Mouse (Mus musculus) spleen, postnatal 10 days (tissue): Measurements from ENCODE around the gene Zfp629.

ENCODE experiments used
- DNase-seq, 2 experiments: peaks; one replicate each; pipeline ENCODE4 v3.0.0; 2021 to 2022; ENCODE audit warnings: low spot score in 2 of 2

Zfp629 gene

GRCm38 (mm10) chr7:127614511-127614890 is 1.1 kb downstream of the Zfp629 start:
- DNase-seq, result no peak

GRCm38 (mm10) chr7:127614091-127614490 is 1.5 kb downstream of the Zfp629 start:
- DNase-seq, result no peak

- no peak for DNase-seq
Observed at GRCm38 (mm10) chr7:127613501-127613900, 2.1 kb downstream of the Zfp629 start.

- no peak for DNase-seq
Observed at GRCm38 (mm10) chr7:127611561-127611960, 4.0 kb downstream of the Zfp629 start.

GRCm38 (mm10) chr7:127611011-127611410 is 4.6 kb downstream of the Zfp629 start:
- DNase-seq, result no peak

GRCm38 (mm10) chr7:127607150-127607549 is 8.4 kb downstream of the Zfp629 start:
- DNase-seq, result no peak

- DNase-seq, result no peak
Observed at GRCm38 (mm10) chr7:127604256-127604655, 11.3 kb downstream of the Zfp629 start.

GRCm38 (mm10) chr7:127602903-127603302 is 12.7 kb downstream of the Zfp629 start:
- DNase-seq, result no peak

- DNase-seq, result no peak
Observed at GRCm38 (mm10) chr7:127601735-127602134, 13.9 kb downstream of the Zfp629 start.

GRCm38 (mm10) chr7:127600612-127601011 is 15.0 kb downstream of the Zfp629 start:
- DNase-seq, result no peak

- DNase-seq, result no peak
Observed at GRCm38 (mm10) chr7:127596747-127597146, 18.9 kb downstream of the Zfp629 start.

GRCm38 (mm10) chr7:127592575-127592974 is 23.0 kb downstream of the Zfp629 start:
- DNase-seq, result no peak

- no peak for DNase-seq
Observed at GRCm38 (mm10) chr7:127591108-127591507, 24.5 kb downstream of the Zfp629 start.

GRCm38 (mm10) chr7:127589637-127590036 is 26.0 kb downstream of the Zfp629 start:
- DNase-seq, result no peak

GRCm38 (mm10) chr7:127588901-127589300 is 26.7 kb downstream of the Zfp629 start:
- DNase-seq, result peak in 1 of 2 experiments; percentile 78

GRCm38 (mm10) chr7:127588011-127588871 is 27.4 kb downstream of the Zfp629 start, which contains the start of the genes Ccdc189 and Rnf40:
Gene Ccdc189 (minus strand): TSS chr7:127588595.
Gene Rnf40 (plus strand): TSS chr7:127588767.
- DNase-seq, result peak; percentile 78 to 92

- DNase-seq, result peak in 1 of 2 experiments; percentile 35
Observed at GRCm38 (mm10) chr7:127587196-127587595, 28.4 kb downstream of the Zfp629 start.

GRCm38 (mm10) chr7:127586149-127586548 is 29.4 kb downstream of the Zfp629 start:
- DNase-seq, result peak; percentile 39 to 71

- DNase-seq, result no peak
Observed at GRCm38 (mm10) chr7:127585031-127585430, 30.6 kb downstream of the Zfp629 start.

GRCm38 (mm10) chr7:127583260-127583659 is 32.3 kb downstream of the Zfp629 start:
- DNase-seq, result no peak

GRCm38 (mm10) chr7:127574115-127574514 is 41.5 kb downstream of the Zfp629 start:
- no peak for DNase-seq

GRCm38 (mm10) chr7:127573503-127574008 is 42.0 kb downstream of the Zfp629 start:
- DNase-seq, result peak; percentile 47 to 52

- peak; percentile 75 to 91 for DNase-seq
Observed at GRCm38 (mm10) chr7:127572895-127573471, 42.6 kb downstream of the Zfp629 start, which contains the start of gene Phkg2. Gene Phkg2 (plus strand): TSS chr7:127573340.
